Mouse (Mus musculus) erythroid progenitor cell, adult 5-6 weeks (primary cell): Measurements from ENCODE around the gene Dennd1a. TPM values are rescaled to one million over a fixed set of nuclear protein-coding genes. Genes with fewer than 3 reads are reported as not detected.

Source experiments
- ATAC-seq: replicated peaks from 2 replicates; pipeline ENCODE4 v1.8.0; 2016; ENCODE audit warnings: moderate number of reproducible peaks, mild to moderate bottlenecking, moderate TSS enrichment, inconsistent platforms; ENCODE audit not compliant: poor library complexity, low FRiP score, severe bottlenecking
- total RNA-seq, 2 experiments: library from RNA; stranded (forward) in 1 of 2; stranded (reverse) in 1 of 2; fragments of 150-400 nt in 1 of 2; fragments of 186-747, 209-891 nt in 1 of 2; gene quantifications; 2 replicates each; pipeline versions ENCODE4 v1.2.3 to v1.2.4; 2015 to 2017; ENCODE audit warnings: low replicate concordance in 2 of 2

Dennd1a gene
- total RNA-seq, 2 experiments from 2014 or later = 34.8 to 52.1 TPM

GRCm38 (mm10) chr2:38176870-38177582, 110.2 kb downstream of the Dennd1a start:
- ATAC-seq = no peak

GRCm38 (mm10) chr2:38175276-38175675, 111.9 kb downstream of the Dennd1a start:
- no peak for ATAC-seq

- ATAC-seq = no peak
Measured at GRCm38 (mm10) chr2:38168606-38169005, 118.6 kb downstream of the Dennd1a start.

DNA sequence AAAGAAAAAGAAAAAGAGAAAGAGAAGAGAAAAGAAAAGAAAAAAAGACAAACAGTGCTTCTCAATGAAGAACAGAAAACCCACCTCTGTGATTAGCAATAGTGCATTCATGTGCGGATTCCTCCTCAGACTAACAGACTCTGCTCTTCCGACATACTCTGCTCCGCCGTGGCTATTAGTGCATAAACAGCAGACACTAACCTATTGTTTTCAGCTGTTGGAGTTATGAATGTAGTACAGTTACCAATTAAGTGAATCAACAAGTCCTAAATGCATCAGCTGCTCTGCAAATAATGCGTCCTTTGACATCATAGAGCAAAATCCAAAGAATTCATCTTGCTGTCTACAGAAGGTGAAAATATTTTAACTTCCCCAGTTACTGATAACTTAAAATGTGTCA, 121.2 kb downstream of the Dennd1a start:
- ATAC-seq = no peak

DNA sequence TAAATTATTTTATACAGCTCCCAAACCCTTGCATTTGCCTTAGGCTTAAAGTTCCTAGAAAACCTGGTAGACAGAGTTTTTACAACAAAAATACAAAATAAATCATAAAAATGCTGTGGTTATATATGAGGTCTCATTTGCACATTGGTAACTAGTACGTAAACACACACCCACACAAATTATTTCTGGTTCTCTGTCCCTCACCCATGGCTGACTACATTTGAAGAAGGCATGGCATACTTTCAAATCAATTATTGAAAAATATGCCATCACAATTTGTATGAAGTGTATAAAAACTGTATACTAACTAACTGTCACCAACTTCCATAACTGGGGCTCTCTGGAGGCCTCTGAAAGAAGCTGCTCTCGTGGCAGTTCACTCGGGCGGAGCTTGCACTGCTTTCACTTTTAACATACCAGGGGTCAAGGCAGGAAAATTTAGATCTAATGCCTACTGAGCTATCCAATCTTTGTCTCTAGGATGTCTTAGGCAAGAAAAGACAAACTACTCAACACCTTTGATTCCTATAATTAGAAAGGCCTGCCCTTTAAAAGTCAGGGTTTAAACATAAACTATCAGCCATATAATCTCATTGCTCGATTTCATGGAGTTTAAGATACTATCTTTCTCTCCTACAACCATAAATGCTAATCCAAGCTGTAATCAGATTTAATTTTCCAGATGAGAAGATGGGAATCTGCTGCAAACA, 122.7 kb downstream of the Dennd1a start:
- peak; percentile 58 for ATAC-seq

DNA sequence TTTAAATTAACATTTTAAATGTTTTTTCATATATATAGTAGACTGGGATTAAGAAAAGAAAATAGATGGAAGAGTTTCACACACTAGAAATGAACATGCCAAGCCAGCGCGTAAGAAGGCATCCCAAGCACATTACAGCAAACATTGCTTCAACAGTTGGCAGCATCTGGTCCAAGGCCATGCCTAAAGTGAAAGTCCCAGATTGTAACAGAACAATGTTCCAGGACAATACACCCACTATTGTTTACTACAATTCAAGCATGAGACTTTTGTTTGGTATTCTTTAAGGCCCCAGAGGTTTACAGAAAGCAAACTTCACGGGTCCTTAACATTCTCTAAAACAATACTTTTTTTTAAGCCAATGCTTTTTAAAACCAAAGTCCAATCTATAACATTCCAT, 124.7 kb downstream of the Dennd1a start:
- no peak for ATAC-seq

DNA sequence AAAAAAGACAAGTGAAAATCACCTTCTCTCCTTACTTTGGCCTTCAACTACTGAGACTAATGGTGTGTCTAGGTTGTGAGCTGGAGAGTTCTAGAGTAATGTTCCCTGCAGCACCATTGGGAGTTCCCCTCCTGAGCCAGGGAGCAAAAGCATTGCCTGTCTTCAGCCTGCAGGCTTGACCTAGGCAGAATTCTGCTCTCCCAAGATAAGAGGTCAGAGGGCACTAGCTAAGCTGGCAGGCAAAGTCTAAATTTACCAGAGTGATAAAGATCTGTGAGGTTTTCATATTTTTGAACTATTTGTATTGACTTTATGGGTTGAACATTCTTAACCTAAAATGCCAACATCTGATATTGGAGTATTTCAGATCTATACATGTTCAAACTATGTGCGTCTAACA, 125.7 kb downstream of the Dennd1a start:
- peak; percentile 79 for ATAC-seq

- no peak for ATAC-seq
Measured at GRCm38 (mm10) chr2:38159736-38160135, 127.5 kb downstream of the Dennd1a start.

GRCm38 (mm10) chr2:38157002-38157401, 130.2 kb downstream of the Dennd1a start:
- no peak for ATAC-seq

DNA sequence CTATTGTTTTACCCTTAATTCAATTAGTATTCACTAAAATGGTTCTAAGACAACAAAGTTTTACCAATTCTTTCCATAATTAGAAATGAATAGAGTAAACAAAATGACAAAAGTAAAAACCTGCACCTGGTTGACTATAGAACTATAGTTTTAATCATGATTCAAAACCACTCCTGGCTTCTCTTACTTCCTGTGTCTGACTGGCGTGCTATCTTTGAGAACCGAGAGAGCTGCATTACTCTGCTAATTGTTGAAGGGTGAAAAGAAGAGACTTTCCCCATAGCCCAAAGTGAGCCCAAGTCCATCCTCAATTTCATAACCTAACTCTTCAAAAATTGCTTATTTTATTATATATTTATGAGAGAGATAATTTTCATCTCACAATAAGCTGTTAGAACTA, 131.2 kb downstream of the Dennd1a start:
- no peak for ATAC-seq

GRCm38 (mm10) chr2:38144831-38145230, 142.4 kb downstream of the Dennd1a start:
- no peak for ATAC-seq

DNA sequence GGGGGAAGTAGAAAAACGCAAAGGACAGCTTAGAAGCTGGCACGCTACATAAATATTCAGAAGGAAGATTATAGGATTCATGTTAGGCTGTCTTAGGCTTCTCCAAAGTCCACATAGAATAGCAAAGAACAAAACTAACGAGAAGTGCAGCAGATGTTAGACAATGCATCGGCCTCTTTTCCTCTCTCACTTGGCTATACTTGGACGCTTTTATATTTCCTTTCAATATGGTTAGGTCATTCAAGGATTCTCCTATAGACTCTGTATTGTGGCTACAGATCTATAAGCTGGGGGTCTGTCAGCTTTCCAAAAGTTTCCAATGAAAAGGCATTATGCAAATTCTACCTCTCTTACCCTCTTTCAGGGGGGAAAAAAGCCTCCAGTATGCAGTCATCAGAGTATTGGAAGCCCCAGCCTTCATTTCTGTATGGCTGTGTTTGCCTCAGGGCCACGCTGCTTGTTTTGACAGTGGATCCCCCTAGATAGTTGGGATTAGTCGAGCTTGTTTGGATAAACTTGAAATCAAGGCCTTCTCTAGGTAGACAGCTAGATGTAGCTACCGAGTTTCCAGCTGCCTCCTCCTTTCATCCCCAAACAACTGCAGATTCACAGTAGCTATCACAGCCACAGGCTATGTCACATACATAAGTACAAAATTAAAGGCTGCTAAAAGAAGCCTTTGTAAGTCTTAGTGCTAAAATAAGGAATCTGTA, 143.0 kb downstream of the Dennd1a start:
- ATAC-seq = no peak

DNA sequence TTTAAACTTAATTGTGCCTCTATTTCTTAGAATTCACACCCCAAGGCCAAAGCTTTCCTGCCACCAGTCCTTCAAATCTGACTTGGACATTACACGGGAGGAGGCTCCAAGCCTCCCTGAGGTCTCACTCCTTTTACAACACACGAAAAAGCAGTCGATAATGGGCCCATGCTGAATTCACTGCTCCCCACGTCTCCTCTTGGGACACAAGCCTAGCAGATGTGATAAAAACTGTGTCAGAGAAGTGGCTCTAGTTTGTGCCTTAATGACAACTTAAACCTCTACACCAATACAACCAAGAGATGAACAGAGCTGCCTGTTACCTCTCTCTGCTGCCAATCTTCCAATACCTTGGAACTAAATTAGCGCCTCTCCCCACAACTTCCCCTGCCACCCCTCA, 144.3 kb downstream of the Dennd1a start:
- 0 out of 2 replicates have a peak, but pooled peaks have one; percentile 30 for ATAC-seq

- ATAC-seq = no peak
Measured at GRCm38 (mm10) chr2:38142210-38142609, 145.0 kb downstream of the Dennd1a start.

DNA sequence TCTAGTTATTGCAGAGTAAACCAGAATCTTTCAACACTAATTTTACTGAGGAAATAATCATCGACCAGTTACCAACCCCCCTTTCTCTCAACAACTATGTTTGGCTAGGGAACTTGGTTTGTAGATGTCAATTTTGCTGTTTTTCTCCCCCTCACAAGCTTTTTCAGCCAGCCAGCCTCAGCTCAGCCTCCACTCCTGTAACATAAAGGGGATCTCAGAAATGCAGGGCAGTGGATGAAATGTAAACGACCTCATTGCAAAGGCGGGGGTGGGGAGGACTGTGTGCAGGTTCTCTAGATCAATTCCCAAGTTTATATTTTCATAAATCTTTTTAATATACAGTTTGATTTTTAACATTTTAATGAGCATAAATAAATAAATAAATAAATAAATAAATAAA, 147.7 kb downstream of the Dennd1a start:
- no peak for ATAC-seq

- no peak for ATAC-seq
Measured at GRCm38 (mm10) chr2:38137086-38137485, 150.1 kb downstream of the Dennd1a start.

GRCm38 (mm10) chr2:38135427-38135826, 151.8 kb downstream of the Dennd1a start:
- ATAC-seq = no peak

DNA sequence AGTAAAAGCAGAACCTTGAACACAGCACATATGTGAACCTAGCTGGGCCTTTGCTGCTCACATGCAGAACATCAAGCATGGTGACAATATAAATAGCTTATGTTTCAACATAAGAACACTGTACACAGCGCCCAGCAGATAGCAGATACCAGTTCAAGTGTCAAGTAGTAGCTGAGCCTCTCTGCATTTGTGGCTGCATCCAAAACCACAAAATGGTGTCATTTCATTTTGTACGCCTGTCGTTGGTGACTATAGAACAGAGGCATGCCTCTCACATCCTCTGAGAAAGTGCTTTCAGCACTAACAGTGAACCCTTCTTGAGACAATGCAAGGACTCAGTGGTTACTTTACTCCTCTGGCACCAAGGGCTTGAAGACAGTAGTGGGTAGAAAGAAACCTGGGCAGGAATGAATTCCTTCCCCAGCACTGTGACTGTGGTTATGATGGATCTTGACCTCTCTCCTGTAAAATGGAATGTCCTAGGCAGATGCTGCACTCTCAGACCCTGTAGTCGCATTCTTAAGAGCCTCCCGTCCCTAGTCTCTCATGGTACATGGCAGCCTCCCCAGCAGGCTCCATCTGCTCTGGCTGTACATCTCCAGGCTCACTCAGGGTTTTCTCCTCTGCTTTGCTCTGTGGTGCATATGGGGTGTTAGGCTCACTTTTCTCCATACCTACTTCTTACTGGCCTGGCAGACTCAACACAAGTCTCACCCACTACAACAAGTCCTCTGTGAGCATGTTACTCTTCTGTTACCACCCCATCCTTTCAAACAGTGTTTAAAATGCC, 154.0 kb downstream of the Dennd1a start:
- no peak; the same call in 1 of the 2 replicates for ATAC-seq

DNA sequence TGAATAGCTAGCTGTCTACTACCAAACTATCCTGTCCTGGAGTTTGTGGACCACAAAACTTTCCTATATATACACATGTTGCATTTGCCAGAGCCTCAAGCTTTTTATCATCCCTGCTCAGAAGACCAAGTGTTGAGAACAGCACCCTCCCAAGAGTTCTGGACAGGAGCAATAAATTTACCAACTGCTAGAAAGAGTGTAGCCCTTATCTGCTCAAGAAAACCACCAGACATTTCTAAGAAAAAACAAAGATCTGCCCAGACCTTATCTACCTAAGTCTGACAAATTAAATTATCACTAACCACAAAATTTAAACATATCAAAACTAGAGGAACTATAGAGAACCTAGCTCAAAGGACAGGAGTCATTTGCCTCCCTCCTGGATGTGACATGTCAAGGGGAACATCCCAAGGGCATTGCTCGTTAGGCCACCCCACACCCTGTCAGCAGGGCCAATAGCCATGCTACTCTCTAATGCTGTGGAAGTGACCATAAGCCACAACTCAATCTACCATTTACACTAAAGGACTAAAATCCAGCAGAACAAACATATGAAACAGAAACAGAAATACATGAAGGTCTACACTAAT, 154.9 kb downstream of the Dennd1a start:
- ATAC-seq = 0 out of 2 replicates have a peak, but pooled peaks have one; percentile 62

- no peak for ATAC-seq
Measured at GRCm38 (mm10) chr2:38131538-38131937, 155.7 kb downstream of the Dennd1a start.
